Mouse (Mus musculus) left cerebral cortex, adult 18-20 months (tissue): Measurements from ENCODE around the gene Efhd2. TPM values are rescaled to one million over a fixed set of nuclear protein-coding genes. Genes with fewer than 3 reads are reported as not detected.

ENCODE experiments used
- DNase-seq, 2 experiments: peaks; one replicate each; pipeline ENCODE4 v3.0.0; 2021 to 2022; ENCODE audit warnings: low spot score in 2 of 2, mixed read lengths in 1 of 2
- total RNA-seq, 2 experiments: library from RNA; stranded (reverse); gene quantifications; 2 replicates each; pipeline ENCODE4 v1.2.3; 2021

Efhd2 gene
- total RNA-seq, 2 experiments from 2014 or later: 298 to 317 TPM

GRCm38 (mm10) chr4:141860246-141860841 lies 14.4 kb downstream of the Efhd2 start:
- no peak for DNase-seq

GRCm38 (mm10) chr4:141859351-141859750 lies 15.4 kb downstream of the Efhd2 start:
- no peak for DNase-seq

GRCm38 (mm10) chr4:141858501-141858900 lies 16.2 kb downstream of the Efhd2 start:
- DNase-seq: peak in 1 of 2 experiments; percentile 31

GRCm38 (mm10) chr4:141857422-141857930 lies 17.2 kb downstream of the Efhd2 start:
- peak; percentile 87 to 89 for DNase-seq

- peak; percentile 74 to 76 for DNase-seq
Measured at GRCm38 (mm10) chr4:141853437-141853836, 21.3 kb downstream of the Efhd2 start.

- DNase-seq: no peak
Measured at GRCm38 (mm10) chr4:141845999-141846398, 28.7 kb downstream of the Efhd2 start, which contains the start of gene Ctrc. Gene Ctrc (minus strand): TSS chr4:141846359.

GRCm38 (mm10) chr4:141834536-141835095 lies 40.1 kb downstream of the Efhd2 start:
- DNase-seq: no peak

- peak; percentile 35 to 36 for DNase-seq
Measured at GRCm38 (mm10) chr4:141833911-141834310, 40.8 kb downstream of the Efhd2 start.

- DNase-seq: no peak
Measured at GRCm38 (mm10) chr4:141831361-141831760, 43.4 kb downstream of the Efhd2 start.

- DNase-seq: no peak
Measured at GRCm38 (mm10) chr4:141830381-141830780, 44.3 kb downstream of the Efhd2 start.

- DNase-seq: no peak
Measured at GRCm38 (mm10) chr4:141828177-141828576, 46.5 kb downstream of the Efhd2 start.

GRCm38 (mm10) chr4:141827401-141827800 lies 47.3 kb downstream of the Efhd2 start:
- no peak for DNase-seq

GRCm38 (mm10) chr4:141826060-141826459 lies 48.7 kb downstream of the Efhd2 start, which contains the start of gene Cela2a:
Gene Cela2a (minus strand): TSS chr4:141826160.
- no peak for DNase-seq

- no peak for DNase-seq
Measured at GRCm38 (mm10) chr4:141822979-141823378, 51.7 kb downstream of the Efhd2 start.

GRCm38 (mm10) chr4:141822089-141822488 lies 52.6 kb downstream of the Efhd2 start:
- no peak for DNase-seq

GRCm38 (mm10) chr4:141821178-141821577 lies 53.5 kb downstream of the Efhd2 start:
- no peak for DNase-seq

- DNase-seq: no peak
Measured at GRCm38 (mm10) chr4:141819316-141819715, 55.4 kb downstream of the Efhd2 start.

GRCm38 (mm10) chr4:141818861-141819260 lies 55.9 kb downstream of the Efhd2 start:
- DNase-seq: no peak

GRCm38 (mm10) chr4:141817706-141818105 lies 57.0 kb downstream of the Efhd2 start:
- no peak for DNase-seq

- DNase-seq: no peak
Measured at GRCm38 (mm10) chr4:141816776-141817655, 57.7 kb downstream of the Efhd2 start.

- DNase-seq: no peak
Measured at GRCm38 (mm10) chr4:141816267-141816666, 58.5 kb downstream of the Efhd2 start.

- no peak for DNase-seq
Measured at GRCm38 (mm10) chr4:141811375-141811774, 63.3 kb downstream of the Efhd2 start.
